Mouse (Mus musculus): ENCODE measurements around the gene Slc7a11. TPM values are rescaled to one million over a fixed set of nuclear protein-coding genes. Genes with fewer than 3 reads are reported as not detected.

The Slc7a11 gene
- total and polyA plus RNA-seq, 2 experiments from 2014 or later: 0.04 to 0.08 TPM

DNA sequence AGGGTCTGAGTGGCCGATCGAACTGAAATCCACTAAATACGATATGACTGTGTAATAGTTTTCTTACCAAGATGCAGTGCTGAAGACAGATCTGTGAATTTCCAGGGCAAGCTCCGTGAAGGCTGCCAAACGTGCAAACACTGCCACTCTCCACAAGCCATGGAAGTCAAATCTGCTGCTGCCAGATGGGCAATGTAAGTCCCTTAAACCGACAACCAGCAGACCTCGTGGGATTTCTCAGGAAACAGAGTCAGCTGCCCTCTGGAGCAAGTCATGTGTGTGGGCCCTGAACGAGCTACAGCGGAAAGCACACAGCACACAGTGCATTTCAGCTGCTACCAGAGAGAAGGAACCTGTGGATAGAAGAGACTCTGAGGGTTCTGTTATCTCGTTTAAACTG lies 146.5 kb downstream of the Slc7a11 start:
- DNase-seq (ENCODE audit: low spot score) (no peak), ATAC-seq (ENCODE audit: insufficient read depth, low read depth) (no peak)
- Histone ChIP-seq H3K4me2 (ENCODE audit: low read depth, low read length) (no peak overlapping the region), H3K36me3 (replicated peaks; ENCODE audit: control insufficient read depth, insufficient read depth, low read length) (no peaks in the 10 kb centered on the region), H3K4me1 (ENCODE audit: control insufficient read depth, insufficient read depth) (no peaks in the 10 kb centered on the region), H3K27ac (ENCODE audit: low read depth) (no peak overlapping the region), H3K27me3 (ENCODE audit: control insufficient read depth, insufficient read depth, low read length) (no peaks in the 10 kb centered on the region), H3K4me3 (ENCODE audit: low read depth, low read length) (no peak overlapping the region), H3K9me3 (replicated peaks; ENCODE audit: control insufficient read depth, low read length) (no peaks in the 10 kb centered on the region), H3K9ac (replicated peaks; ENCODE audit: low read depth, low read length) (no peak overlapping the region)
- WGBS: 57% methylated on average over 10 of the region's 10 CpGs
- no peak for TF ChIP-seq EP300 (IDR thresholded peaks at IDR 0.05; ENCODE audit: low read depth)
- TF ChIP-seq CTCF (IDR thresholded peaks at IDR 0.05; ENCODE audit: low read depth): no peak

DNA sequence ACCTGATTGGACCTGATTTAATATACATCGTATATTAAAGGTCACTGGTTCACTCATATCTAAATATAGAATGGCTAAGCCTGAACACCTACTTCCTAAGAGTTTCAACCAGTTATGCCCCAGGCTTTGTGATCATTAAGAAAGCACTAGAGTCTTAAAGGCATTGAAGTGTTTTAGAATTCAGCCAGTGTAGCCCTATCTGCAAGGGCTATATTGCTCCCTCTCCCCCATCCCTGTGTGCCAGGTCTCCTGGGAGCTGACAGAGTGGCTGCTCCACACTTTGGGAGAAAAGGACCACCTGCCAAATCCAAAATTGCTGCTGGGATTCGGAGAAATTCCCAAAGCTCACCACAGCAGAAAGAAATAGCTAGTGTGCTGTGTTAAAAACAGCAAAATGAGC lies 168.4 kb downstream of the Slc7a11 start:
- 60% methylated on average over 2 of the region's 2 CpGs for WGBS
- no peak for DNase-seq (ENCODE audit: low spot score)
- no peak for ATAC-seq (ENCODE audit: insufficient read depth, low read depth)
- H3K27ac ChIP-seq (ENCODE audit: low read depth): no peak overlapping the region
- H3K4me3 ChIP-seq (ENCODE audit: low read depth, low read length): no peak overlapping the region
- H3K27me3 ChIP-seq (ENCODE audit: control insufficient read depth, insufficient read depth, low read length): no peaks in the 10 kb centered on the region
- H3K9ac ChIP-seq (replicated peaks; ENCODE audit: low read depth, low read length): no peak overlapping the region
- no peak overlapping the region for H3K4me2 ChIP-seq (ENCODE audit: low read depth, low read length)
- no peaks in the 10 kb centered on the region for H3K36me3 ChIP-seq (replicated peaks; ENCODE audit: control insufficient read depth, insufficient read depth, low read length)
- no peaks in the 10 kb centered on the region for H3K9me3 ChIP-seq (replicated peaks; ENCODE audit: control insufficient read depth, low read length)
- H3K4me1 ChIP-seq (ENCODE audit: control insufficient read depth, insufficient read depth): no peaks in the 10 kb centered on the region
- TF ChIP-seq CTCF (IDR thresholded peaks at IDR 0.05; ENCODE audit: low read depth) (no peak), EP300 (IDR thresholded peaks at IDR 0.05; ENCODE audit: low read depth) (no peak)

DNA sequence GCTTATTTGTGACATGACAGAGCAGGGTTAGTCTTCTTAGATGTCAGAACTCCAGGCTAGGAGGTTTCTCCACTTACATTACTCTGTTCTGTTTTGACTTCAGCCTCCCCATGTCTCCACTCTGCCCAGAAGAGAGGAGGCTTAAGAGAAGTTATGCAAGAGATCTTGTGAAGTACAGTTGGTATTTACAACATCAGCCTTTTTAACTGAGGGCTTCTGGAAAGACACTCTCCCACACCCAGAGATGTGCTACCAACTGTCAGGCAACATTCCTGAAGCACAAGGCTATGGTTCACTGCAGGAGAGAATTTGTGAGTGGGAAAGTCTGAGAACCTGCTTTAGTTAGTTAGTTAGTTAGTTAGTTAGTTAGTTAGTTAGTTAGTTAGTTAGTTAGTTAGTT lies 171.2 kb downstream of the Slc7a11 start:
- TF ChIP-seq EP300 (IDR thresholded peaks at IDR 0.05; ENCODE audit: low read depth) (no peak), CTCF (IDR thresholded peaks at IDR 0.05; ENCODE audit: low read depth) (no peak)
- no peak overlapping the region for H3K4me3 ChIP-seq (ENCODE audit: low read depth, low read length)
- DNase-seq (ENCODE audit: low spot score) (no peak), ATAC-seq (ENCODE audit: insufficient read depth, low read depth) (no peak)
- no peaks in the 10 kb centered on the region for H3K27me3 ChIP-seq (ENCODE audit: control insufficient read depth, insufficient read depth, low read length)
- H3K27ac ChIP-seq (ENCODE audit: low read depth): no peak overlapping the region
- no peak overlapping the region for H3K4me2 ChIP-seq (ENCODE audit: low read depth, low read length)
- no peaks in the 10 kb centered on the region for H3K4me1 ChIP-seq (ENCODE audit: control insufficient read depth, insufficient read depth)
- H3K9ac ChIP-seq (replicated peaks; ENCODE audit: low read depth, low read length): no peak overlapping the region
- no peaks in the 10 kb centered on the region for H3K36me3 ChIP-seq (replicated peaks; ENCODE audit: control insufficient read depth, insufficient read depth, low read length)
- no peaks in the 10 kb centered on the region for H3K9me3 ChIP-seq (replicated peaks; ENCODE audit: control insufficient read depth, low read length)

DNA sequence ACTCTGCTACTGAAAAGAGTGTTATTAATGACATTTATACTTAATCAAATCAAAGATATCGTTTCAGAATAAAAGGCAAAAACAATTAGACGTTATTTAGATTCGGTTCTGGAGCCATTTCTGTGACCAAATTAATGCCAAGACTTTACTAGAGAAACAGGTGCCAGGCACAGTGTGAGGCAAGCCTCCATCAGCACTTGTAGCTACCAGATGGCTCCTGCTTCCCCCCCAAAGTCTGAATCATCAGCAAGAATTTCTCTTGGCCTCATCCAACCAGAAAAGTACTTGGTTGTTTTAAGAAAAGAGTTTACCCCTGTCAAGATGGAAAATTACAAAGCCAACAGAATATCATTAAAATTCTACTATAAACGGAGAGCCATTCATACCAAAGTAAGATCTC lies 173.7 kb downstream of the Slc7a11 start:
- ATAC-seq (ENCODE audit: insufficient read depth, low read depth): no peak
- WGBS: 70% methylated on average over 4 of the region's 4 CpGs

DNA sequence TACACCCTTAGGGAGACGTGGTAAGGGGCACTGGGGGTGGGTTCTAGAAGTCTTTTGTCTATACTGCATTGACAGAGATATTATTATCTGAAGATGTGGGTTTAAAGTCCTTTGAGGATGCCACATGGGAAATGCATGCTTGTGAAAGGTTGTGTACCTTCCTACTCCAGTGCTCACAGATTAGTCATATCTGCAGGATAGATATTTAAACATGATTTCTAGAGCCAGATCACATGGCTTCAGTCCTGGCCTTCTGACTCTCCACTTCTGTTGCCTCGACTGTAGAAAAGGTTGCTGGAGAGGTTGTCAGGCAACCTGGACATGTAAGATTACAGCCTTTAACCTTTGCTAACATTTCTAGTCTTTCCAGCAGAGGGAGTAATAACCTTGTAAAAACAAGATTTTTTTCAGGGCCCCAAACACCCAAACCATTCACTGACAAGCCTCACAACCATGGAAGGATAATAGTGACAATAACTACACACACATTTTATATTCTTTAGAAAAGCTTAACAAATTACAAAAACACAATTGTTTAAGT lies 180.8 kb downstream of the Slc7a11 start:
- 35% methylated on average over 2 of the region's 2 CpGs for WGBS
- ATAC-seq (ENCODE audit: insufficient read depth, low read depth) (no peak), DNase-seq (ENCODE audit: low spot score) (no peak)
- Histone ChIP-seq H3K4me2 (ENCODE audit: low read depth, low read length) (no peak overlapping the region), H3K27me3 (ENCODE audit: control insufficient read depth, insufficient read depth, low read length) (no peaks in the 10 kb centered on the region), H3K9me3 (replicated peaks; ENCODE audit: control insufficient read depth, low read length) (no peaks in the 10 kb centered on the region), H3K4me1 (ENCODE audit: control insufficient read depth, insufficient read depth) (no peaks in the 10 kb centered on the region), H3K4me3 (ENCODE audit: low read depth, low read length) (no peak overlapping the region), H3K9ac (replicated peaks; ENCODE audit: low read depth, low read length) (no peak overlapping the region), H3K27ac (ENCODE audit: low read depth) (no peak overlapping the region), H3K36me3 (replicated peaks; ENCODE audit: control insufficient read depth, insufficient read depth, low read length) (no peaks in the 10 kb centered on the region)
- no peak for TF ChIP-seq EP300 (IDR thresholded peaks at IDR 0.05; ENCODE audit: low read depth)

More for the DNA sequence above, 173.7 kb downstream of the Slc7a11 start:
- no peak overlapping the region for H3K27ac ChIP-seq (ENCODE audit: low read depth)
- H3K9ac ChIP-seq (replicated peaks; ENCODE audit: low read depth, low read length): no peak overlapping the region
- H3K27me3 ChIP-seq (ENCODE audit: control insufficient read depth, insufficient read depth, low read length): no peaks in the 10 kb centered on the region
- no peak for TF ChIP-seq EP300 (IDR thresholded peaks at IDR 0.05; ENCODE audit: low read depth)
- no peak for TF ChIP-seq CTCF (IDR thresholded peaks at IDR 0.05; ENCODE audit: low read depth)
- H3K36me3 ChIP-seq (replicated peaks; ENCODE audit: control insufficient read depth, insufficient read depth, low read length): no peaks in the 10 kb centered on the region
- no peaks in the 10 kb centered on the region for H3K9me3 ChIP-seq (replicated peaks; ENCODE audit: control insufficient read depth, low read length)
- no peak overlapping the region for H3K4me3 ChIP-seq (ENCODE audit: low read depth, low read length)
- no peaks in the 10 kb centered on the region for H3K4me1 ChIP-seq (ENCODE audit: control insufficient read depth, insufficient read depth)
- H3K4me2 ChIP-seq (ENCODE audit: low read depth, low read length): no peak overlapping the region
- no peak for DNase-seq (ENCODE audit: low spot score)

DNA sequence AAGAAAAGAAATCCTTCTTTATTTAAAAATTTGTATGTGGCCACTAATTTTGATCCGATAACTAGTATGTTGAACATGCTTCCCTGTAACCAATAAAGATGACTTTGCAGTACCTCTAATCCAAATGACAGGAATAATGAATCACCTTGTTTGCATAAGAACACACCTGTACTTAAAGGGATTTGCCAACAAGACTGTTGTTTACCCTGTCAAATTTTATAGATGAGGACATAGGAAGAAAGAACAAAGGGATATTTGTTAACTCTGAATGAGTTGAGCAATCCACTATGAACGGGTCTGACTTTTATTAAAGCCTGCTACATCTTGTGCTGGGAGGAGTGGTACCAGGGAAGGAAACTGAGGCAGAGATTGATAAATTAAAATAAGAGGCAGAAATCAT lies 181.3 kb downstream of the Slc7a11 start:
- 82% methylated on average over 2 of the region's 2 CpGs for WGBS
- ATAC-seq (ENCODE audit: insufficient read depth, low read depth) (no peak), DNase-seq (ENCODE audit: low spot score) (no peak)
- TF ChIP-seq EP300 (IDR thresholded peaks at IDR 0.05; ENCODE audit: low read depth) (no peak), CTCF (IDR thresholded peaks at IDR 0.05; ENCODE audit: low read depth) (no peak)
- Histone ChIP-seq H3K4me3 (ENCODE audit: low read depth, low read length) (no peak overlapping the region), H3K27me3 (ENCODE audit: control insufficient read depth, insufficient read depth, low read length) (no peaks in the 10 kb centered on the region), H3K4me1 (ENCODE audit: control insufficient read depth, insufficient read depth) (no peaks in the 10 kb centered on the region), H3K9ac (replicated peaks; ENCODE audit: low read depth, low read length) (no peak overlapping the region), H3K36me3 (replicated peaks; ENCODE audit: control insufficient read depth, insufficient read depth, low read length) (no peaks in the 10 kb centered on the region), H3K9me3 (replicated peaks; ENCODE audit: control insufficient read depth, low read length) (no peaks in the 10 kb centered on the region), H3K4me2 (ENCODE audit: low read depth, low read length) (no peak overlapping the region), H3K27ac (ENCODE audit: low read depth) (no peak overlapping the region)

All from heart, postnatal 0 days (tissue).